Mouse (Mus musculus) liver, adult 2 months (tissue): ENCODE results near the gene Plekhm1. TPM values are rescaled to one million over a fixed set of nuclear protein-coding genes. Genes with fewer than 3 reads are reported as not detected.

Experiments used
- DNase-seq: peaks from one replicate; pipeline ENCODE4 v3.0.0-alpha.2; 2011; ENCODE audit warnings: low read depth, low spot score; ENCODE audit errors: extremely low read depth
- H3K27ac ChIP-seq: fragments of 200-500 bp; replicated peaks from 2 replicates; pipeline ENCODE4 v1.5.1; 2012; ENCODE audit warnings: low read depth, mild to moderate bottlenecking, control low read depth, inconsistent platforms, low read length; ENCODE audit not compliant: insufficient read depth
- H3K27me3 ChIP-seq: fragments of 200-500 bp; 2 replicates; pipeline ENCODE4 v1.6.1; 2012; ENCODE audit warnings: mild to moderate bottlenecking, moderate library complexity, low read length, inconsistent platforms; ENCODE audit not compliant: control insufficient read depth, insufficient read depth
- H3K36me3 ChIP-seq: fragments of 200-500 bp; 2 replicates; pipeline ENCODE4 v1.6.1; 2012; ENCODE audit warnings: low read length, inconsistent platforms; ENCODE audit not compliant: control insufficient read depth, insufficient read depth
- H3K4me1 ChIP-seq: fragments of 200-500 bp; 2 replicates; pipeline ENCODE4 v1.6.1; 2011; ENCODE audit warnings: low read length; ENCODE audit not compliant: control insufficient read depth, insufficient read depth
- H3K4me3 ChIP-seq: fragments of 200-500 bp; 2 replicates; pipeline ENCODE4 v1.5.1; 2011; ENCODE audit warnings: low read depth, mild to moderate bottlenecking, control low read depth, low read length, moderate library complexity; ENCODE audit not compliant: insufficient read depth
- H3K79me2 ChIP-seq: fragments of 200-500 bp; 2 replicates; pipeline ENCODE4 v1.6.1; 2012; ENCODE audit warnings: inconsistent platforms, mild to moderate bottlenecking, low read length, moderate library complexity; ENCODE audit not compliant: control insufficient read depth, insufficient read depth
- H3K9ac ChIP-seq: fragments of 200-500 bp; 2 replicates; pipeline ENCODE4 v1.6.1; 2012; ENCODE audit warnings: low read depth, mild to moderate bottlenecking, control low read depth, inconsistent platforms, low read length
- CTCF ChIP-seq: fragments of 200-500 bp; IDR thresholded peaks from 2 replicates; pipeline ENCODE4 v1.5.1; 2011; ENCODE audit warnings: low read depth, low read length, control low read depth
- POLR2A ChIP-seq: fragments of 200-500 bp; IDR thresholded peaks from 2 replicates; pipeline ENCODE4 v1.6.1; 2011; ENCODE audit warnings: low read length, control low read depth; ENCODE audit not compliant: insufficient read depth; ENCODE audit errors: extremely low read depth
- WGBS: fragments of 180-500 bp; shearing (Covaris S2); methylation state at CpG from one replicate; pipeline ENCODE4 v1.1.7; 2018; 5-methylcytosine and 5-hydroxymethylcytosine counted together
- polyA plus RNA-seq: library from polyadenylated mRNA; depleted of rRNA; stranded (reverse); fragments of >200 nt; gene quantifications from 2 replicates; pipeline ENCODE4 v1.2.3, GENCODE M21; 2012; rRNA removed
- total RNA-seq: library from RNA; depleted of rRNA; stranded (reverse); fragments of >200 nt; gene quantifications from 2 replicates; pipeline ENCODE4 v1.2.3, GENCODE M21; 2014; rRNA removed

Gene Plekhm1
- total and polyA plus RNA-seq, 2 experiments = 3.5 to 9.8 TPM

DNA sequence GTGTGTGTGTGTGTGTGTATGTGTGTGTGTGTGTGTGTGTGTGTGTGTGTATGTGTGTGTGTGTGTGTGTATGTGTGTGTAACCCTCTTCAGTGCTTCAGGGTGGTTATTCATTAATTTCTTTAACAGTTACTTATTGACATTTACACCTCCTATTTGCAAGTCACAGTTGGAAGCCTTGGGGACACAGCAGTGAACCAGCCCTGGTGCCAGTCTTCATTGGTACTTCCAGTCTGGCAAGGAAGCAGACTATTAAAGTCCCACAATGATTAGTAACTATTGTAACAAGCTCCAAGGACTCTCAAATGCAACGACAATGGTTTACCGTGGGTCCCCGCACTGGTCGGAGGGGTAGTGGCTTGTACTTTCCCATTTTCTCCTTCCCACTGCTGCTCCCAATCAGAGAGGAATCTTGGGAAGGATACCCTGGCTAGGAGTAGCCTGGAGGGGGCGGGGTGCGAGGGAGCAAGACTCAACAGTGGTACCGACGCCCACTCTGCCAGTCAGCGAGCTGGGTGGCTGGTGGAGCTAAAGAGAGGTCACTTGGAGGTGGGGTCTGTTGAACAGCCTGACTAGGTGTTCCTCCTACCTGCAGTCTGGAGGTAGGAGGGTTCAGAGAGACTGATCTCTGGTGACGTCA, 97.6 kb downstream of the Plekhm1 start:
- 65% methylated on average over 10 of the region's 10 CpGs for WGBS
- Histone ChIP-seq H3K79me2 (no peaks in the 10 kb centered on the region), H3K4me1 (no peaks in the 10 kb centered on the region), H3K9ac (no peak overlapping the region), H3K27me3 (no peaks in the 10 kb centered on the region), H3K27ac (no peak overlapping the region), H3K4me3 (no peak overlapping the region), H3K36me3 (no peaks in the 10 kb centered on the region)
- DNase-seq = peak; percentile 19
- TF ChIP-seq POLR2A (no peak), CTCF (no peak)

Other genes with a start within 250 kb of the Plekhm1 start
- gene Fmnl1, start 241.6 kb downstream of the Plekhm1 start, total RNA-seq = 0.46 and 0.74 TPM in 2 replicates
- 0.86 and 2.2 TPM in 2 replicates for gene Fmnl1, start 241.6 kb downstream of the Plekhm1 start, polyA plus RNA-seq
- gene 1700023F06Rik, start 204.1 kb downstream of the Plekhm1 start, total RNA-seq = not detected in 2 replicates
- gene 1700023F06Rik, start 204.1 kb downstream of the Plekhm1 start, polyA plus RNA-seq = not detected in 2 replicates
- gene Spata32, start 194.3 kb downstream of the Plekhm1 start, total RNA-seq = not detected in 2 replicates
- not detected in 2 replicates for gene Spata32, start 194.3 kb downstream of the Plekhm1 start, polyA plus RNA-seq
- 1.4 and 2.2 TPM in 2 replicates for gene Map3k14, start 145.2 kb downstream of the Plekhm1 start, total RNA-seq
- gene Map3k14, start 145.2 kb downstream of the Plekhm1 start, polyA plus RNA-seq = 2.0 and 2.1 TPM in 2 replicates
- gene Arhgap27, start 49.0 kb downstream of the Plekhm1 start, total RNA-seq = 0.55 and 1.2 TPM in 2 replicates
- 1.6 and 3.0 TPM in 2 replicates for gene Arhgap27, start 49.0 kb downstream of the Plekhm1 start, polyA plus RNA-seq
- gene Lrrc37a, start 91.9 kb upstream of the Plekhm1 start, total RNA-seq = not detected in 2 replicates
- not detected in 2 replicates for gene Lrrc37a, start 91.9 kb upstream of the Plekhm1 start, polyA plus RNA-seq
- gene Gm884, start 208.5 kb upstream of the Plekhm1 start, total RNA-seq = not detected in 2 replicates
- not detected in 2 replicates for gene Gm884, start 208.5 kb upstream of the Plekhm1 start, polyA plus RNA-seq
- not detected in 2 replicates for gene Lyzl6, start 226.2 kb upstream of the Plekhm1 start, total RNA-seq
- not detected in 2 replicates for gene Lyzl6, start 226.2 kb upstream of the Plekhm1 start, polyA plus RNA-seq
- not detected in 2 replicates for gene Rprml, start 236.9 kb upstream of the Plekhm1 start, total RNA-seq
- gene Rprml, start 236.9 kb upstream of the Plekhm1 start, polyA plus RNA-seq = not detected in 2 replicates